Mouse (Mus musculus) Patski (cell line): ENCODE data around the gene Olfr372. TPM values are rescaled to one million over a fixed set of nuclear protein-coding genes. Genes with fewer than 3 reads are reported as not detected.

Experiments
- ATAC-seq: fragments of 100-300 bp; one replicate; pipeline ENCODE4 v1.8.0; 2021
- CTCF ChIA-PET: fragments of 350-600 bp; sonication (Branson Sonifier 250); formaldehyde crosslinking; loops from one replicate; lab custom pipeline; 2022; ENCODE audit warnings: inconsistent platforms; lab: Charles Lee
- POLR2A ChIA-PET: fragments of 350-600 bp; sonication (Branson Sonifier 250); formaldehyde crosslinking; loops from one replicate; lab custom pipeline; 2022; ENCODE audit warnings: antibody characterized with exemption, inconsistent platforms; lab: Charles Lee
- DNase-seq: peaks from one replicate; pipeline ENCODE4 v3.0.0-alpha.2; 2011; ENCODE audit warnings: low read depth, low spot score
- H3K27me3 ChIP-seq: fragments of 371-371 bp; one replicate; pipeline ENCODE4 v1.5.1; 2021
- CTCF ChIP-seq: fragments of 100-300 bp; IDR thresholded peaks from one replicate; pipeline ENCODE4 v1.5.1; 2021
- in situ Hi-C: fragments of 300-500 bp; cut with MboI; formaldehyde crosslinking; loops from 3 replicates; pipeline ENCODE4 v1.11.1; 2018; ENCODE audit warnings: low pct_unique_long_range_greater_than_20kb, mixed read lengths
- polyA plus RNA-seq: library from polyadenylated mRNA; unstranded; gene quantifications from one replicate; pipeline ENCODE4 v1.2.3, GENCODE M21; 2021

The Olfr372 gene
- polyA plus RNA-seq, 1 experiment from 2014 or later, result not detected

GRCm38 (mm10) chr8:72105165-72105564, 64.1 kb downstream of the Olfr372 start:
- in situ Hi-C loops, result no loop called here
- TF ChIP-seq CTCF, result peak; percentile 67
- POLR2A ChIA-PET, result interaction anchor here (1.5 kb wide), 1 partner anchor 53 kb away, joined by 4 read pairs; no protein-coding TSS in a partner anchor
- ATAC-seq (peak; percentile 35), DNase-seq (no peak)
- CTCF ChIA-PET, result interaction anchor here (1.0 to 1.1 kb wide), 3 partner anchors 10 to 71 kb away, joined by 3 to 4 read pairs (median 4); no protein-coding TSS in a partner anchor
- H3K27me3 ChIP-seq, result no peaks in the 10 kb centered on the region

- CTCF ChIA-PET, result no interaction called here
- no peaks in the 10 kb centered on the region for H3K27me3 ChIP-seq
- POLR2A ChIA-PET, result no interaction called here
- ATAC-seq (no peak), DNase-seq (no peak)
- TF ChIP-seq CTCF, result no peak
- in situ Hi-C loops, result no loop called here
Measured at GRCm38 (mm10) chr8:72106740-72107139, 65.7 kb downstream of the Olfr372 start, which contains the start of gene Olfr374. Gene Olfr374 (plus strand): TSS chr8:72107040.

Other genes with a start within 250 kb of the Olfr372 start
- gene Zfp709, start 159.2 kb upstream of the Olfr372 start, polyA plus RNA-seq, result 0.99 TPM
- 3.0 TPM for gene Zfp882, start 132.6 kb upstream of the Olfr372 start, polyA plus RNA-seq
- gene Zfp617, start 132.6 kb upstream of the Olfr372 start, polyA plus RNA-seq, result 26.0 TPM
- 13.3 TPM for gene Zfp961, start 90.2 kb upstream of the Olfr372 start, polyA plus RNA-seq
- gene Cyp4f18, start 31.6 kb upstream of the Olfr372 start, polyA plus RNA-seq, result not detected
- gene Olfr373, start 42.0 kb downstream of the Olfr372 start, polyA plus RNA-seq, result 0.01 TPM
- 0.01 TPM for gene Olfr374, start 65.8 kb downstream of the Olfr372 start, polyA plus RNA-seq
- gene Tpm4, start 93.8 kb downstream of the Olfr372 start, polyA plus RNA-seq, result 660 TPM
- 111 TPM for gene Rab8a, start 120.0 kb downstream of the Olfr372 start, polyA plus RNA-seq
- 0.05 TPM for gene Hsh2d, start 148.4 kb downstream of the Olfr372 start, polyA plus RNA-seq
- not detected for gene Cib3, start 171.6 kb downstream of the Olfr372 start, polyA plus RNA-seq
- gene Gm11034, start 172.4 kb downstream of the Olfr372 start, polyA plus RNA-seq, result not detected
- gene Fam32a, start 178.5 kb downstream of the Olfr372 start, polyA plus RNA-seq, result 90.2 TPM
- 93.1 TPM for gene Ap1m1, start 198.8 kb downstream of the Olfr372 start, polyA plus RNA-seq